Mouse (Mus musculus) retina, adult 2 months (tissue): ENCODE measurements around the gene Bhlha15.
A peak's percentile ranks its signal among the peaks of the same experiment; 100 is the strongest.

Source experiments
- DNase-seq: peaks from one replicate; pipeline ENCODE4 v3.0.0-alpha.2; 2012; ENCODE audit warnings: low read depth, low spot score

Gene Bhlha15

GRCm38 (mm10) chr5:144189950-144190583 is at the start of gene Bhlha15:
Gene Bhlha15, plus strand, starts transcription at chr5:144190286.
- DNase-seq: no peak

- DNase-seq: no peak
Observed at GRCm38 (mm10) chr5:144143531-144143930, 46.6 kb upstream of the Bhlha15 start.

- no peak for DNase-seq
Observed at GRCm38 (mm10) chr5:144146898-144147297, 43.2 kb upstream of the Bhlha15 start.

GRCm38 (mm10) chr5:144149530-144149929 is 40.6 kb upstream of the Bhlha15 start:
- DNase-seq: no peak

GRCm38 (mm10) chr5:144151270-144151669 is 38.8 kb upstream of the Bhlha15 start:
- no peak for DNase-seq

GRCm38 (mm10) chr5:144154528-144154927 is 35.6 kb upstream of the Bhlha15 start:
- DNase-seq: peak; percentile 50

GRCm38 (mm10) chr5:144158604-144159003 is 31.5 kb upstream of the Bhlha15 start:
- DNase-seq: no peak

GRCm38 (mm10) chr5:144159137-144159536 is 30.9 kb upstream of the Bhlha15 start:
- DNase-seq: no peak

GRCm38 (mm10) chr5:144162080-144162812 is 27.8 kb upstream of the Bhlha15 start:
- no peak for DNase-seq

- DNase-seq: no peak
Observed at GRCm38 (mm10) chr5:144162813-144163517, 27.1 kb upstream of the Bhlha15 start.

- no peak for DNase-seq
Observed at GRCm38 (mm10) chr5:144165756-144166155, 24.3 kb upstream of the Bhlha15 start.

- no peak for DNase-seq
Observed at GRCm38 (mm10) chr5:144169275-144169975, 20.7 kb upstream of the Bhlha15 start.

GRCm38 (mm10) chr5:144173648-144174047 is 16.4 kb upstream of the Bhlha15 start:
- DNase-seq: no peak

- DNase-seq: no peak
Observed at GRCm38 (mm10) chr5:144178216-144178615, 11.9 kb upstream of the Bhlha15 start.

- no peak for DNase-seq
Observed at GRCm38 (mm10) chr5:144181249-144181648, 8.8 kb upstream of the Bhlha15 start.

- no peak for DNase-seq
Observed at GRCm38 (mm10) chr5:144182542-144183247, 7.4 kb upstream of the Bhlha15 start.

GRCm38 (mm10) chr5:144183248-144183559 is 6.9 kb upstream of the Bhlha15 start:
- DNase-seq: no peak

GRCm38 (mm10) chr5:144183647-144184335 is 6.3 kb upstream of the Bhlha15 start:
- no peak for DNase-seq

GRCm38 (mm10) chr5:144184350-144185045 is 5.6 kb upstream of the Bhlha15 start:
- no peak for DNase-seq

GRCm38 (mm10) chr5:144188422-144188821 is 1.7 kb upstream of the Bhlha15 start:
- DNase-seq: no peak
